Mouse (Mus musculus) embryonic facial prominence, embryonic 12.5 days (tissue): Measurements from ENCODE around the gene Pfdn4. TPM values are rescaled to one million over a fixed set of nuclear protein-coding genes. Genes with fewer than 3 reads are reported as not detected.

Source experiments
- ATAC-seq: fragments of 200-750 bp; cut with Nextera tagmentation; 2 replicates; pipeline ENCODE4 v1.8.0; 2017; ENCODE audit not compliant: insufficient number of reproducible peaks, insufficient read depth, low FRiP score, low TSS enrichment
- H3K27ac ChIP-seq: fragments of 300-500 bp; sonication (generic); 2 replicates; pipeline ENCODE4 v1.5.1; 2016; ENCODE audit warnings: mild to moderate bottlenecking
- H3K27me3 ChIP-seq: fragments of 300-500 bp; sonication (generic); 2 replicates; pipeline ENCODE4 v1.6.1; 2016; ENCODE audit warnings: mild to moderate bottlenecking, moderate library complexity
- H3K36me3 ChIP-seq: fragments of 300-500 bp; sonication (generic); 2 replicates; pipeline ENCODE4 v1.6.1; 2016; ENCODE audit warnings: mild to moderate bottlenecking
- H3K4me1 ChIP-seq: fragments of 300-500 bp; sonication (generic); 2 replicates; pipeline ENCODE4 v1.6.1; 2016
- H3K4me2 ChIP-seq: fragments of 300-500 bp; sonication (generic); replicated peaks from 2 replicates; pipeline ENCODE4 v1.6.1; 2016; ENCODE audit warnings: mild to moderate bottlenecking, moderate library complexity
- H3K4me3 ChIP-seq: fragments of 300-500 bp; sonication (generic); 2 replicates; pipeline ENCODE4 v1.5.1; 2016; ENCODE audit warnings: mild to moderate bottlenecking
- H3K9ac ChIP-seq: fragments of 300-500 bp; sonication (generic); 2 replicates; pipeline ENCODE4 v1.6.1; 2016; ENCODE audit warnings: mild to moderate bottlenecking, moderate library complexity
- H3K9me3 ChIP-seq: fragments of 300-500 bp; sonication (generic); 2 replicates; pipeline ENCODE4 v1.6.1; 2016; ENCODE audit warnings: mild to moderate bottlenecking, moderate library complexity
- WGBS: fragments of 180-500 bp; shearing (Covaris S2); methylation state at CpG from one replicate; pipeline ENCODE4 v1.1.7; 2016; 5-methylcytosine and 5-hydroxymethylcytosine counted together
- polyA plus RNA-seq: library from polyadenylated mRNA; unstranded; fragments of >200 nt; fragmentation: Nextera tagmentation; extraction: Ambion mirVana; gene quantifications from 2 replicates; pipeline ENCODE4 v1.2.1, GENCODE M21; 2016

Pfdn4 gene
- polyA plus RNA-seq, 1 experiment from 2014 or later: 95.7 TPM

DNA sequence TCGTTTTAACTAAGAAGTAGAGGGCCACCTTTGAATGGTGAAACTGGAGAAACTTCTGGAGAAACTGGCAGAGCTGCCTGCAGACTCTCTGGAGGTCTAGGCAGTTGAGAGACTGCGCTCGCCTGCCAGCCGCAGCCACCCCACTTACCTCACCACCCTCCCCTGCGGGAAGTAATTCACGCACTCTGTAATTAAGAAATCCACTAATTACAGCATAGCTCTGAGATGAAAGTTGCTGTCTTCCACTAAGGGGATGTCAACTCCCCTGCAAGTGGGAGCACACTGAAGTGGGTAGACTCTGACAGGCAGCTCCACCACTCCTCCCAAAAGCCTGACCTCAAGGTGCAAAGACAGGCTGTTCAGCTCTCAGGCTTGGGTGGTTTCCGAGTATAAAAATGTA lies 55.9 kb downstream of the Pfdn4 start:
- H3K9ac ChIP-seq: no peak overlapping the region
- no peak overlapping the region for H3K27ac ChIP-seq
- H3K27me3 ChIP-seq: no peaks in the 10 kb centered on the region
- H3K9me3 ChIP-seq: no peaks in the 10 kb centered on the region
- H3K4me3 ChIP-seq: no peak overlapping the region
- 49% methylated on average over 7 of the region's 7 CpGs for WGBS
- H3K4me2 ChIP-seq: no peak overlapping the region
- H3K36me3 ChIP-seq: no peaks in the 10 kb centered on the region
- no peak for ATAC-seq
- H3K4me1 ChIP-seq: peaks cover 15% of the 10 kb centered on the region

DNA sequence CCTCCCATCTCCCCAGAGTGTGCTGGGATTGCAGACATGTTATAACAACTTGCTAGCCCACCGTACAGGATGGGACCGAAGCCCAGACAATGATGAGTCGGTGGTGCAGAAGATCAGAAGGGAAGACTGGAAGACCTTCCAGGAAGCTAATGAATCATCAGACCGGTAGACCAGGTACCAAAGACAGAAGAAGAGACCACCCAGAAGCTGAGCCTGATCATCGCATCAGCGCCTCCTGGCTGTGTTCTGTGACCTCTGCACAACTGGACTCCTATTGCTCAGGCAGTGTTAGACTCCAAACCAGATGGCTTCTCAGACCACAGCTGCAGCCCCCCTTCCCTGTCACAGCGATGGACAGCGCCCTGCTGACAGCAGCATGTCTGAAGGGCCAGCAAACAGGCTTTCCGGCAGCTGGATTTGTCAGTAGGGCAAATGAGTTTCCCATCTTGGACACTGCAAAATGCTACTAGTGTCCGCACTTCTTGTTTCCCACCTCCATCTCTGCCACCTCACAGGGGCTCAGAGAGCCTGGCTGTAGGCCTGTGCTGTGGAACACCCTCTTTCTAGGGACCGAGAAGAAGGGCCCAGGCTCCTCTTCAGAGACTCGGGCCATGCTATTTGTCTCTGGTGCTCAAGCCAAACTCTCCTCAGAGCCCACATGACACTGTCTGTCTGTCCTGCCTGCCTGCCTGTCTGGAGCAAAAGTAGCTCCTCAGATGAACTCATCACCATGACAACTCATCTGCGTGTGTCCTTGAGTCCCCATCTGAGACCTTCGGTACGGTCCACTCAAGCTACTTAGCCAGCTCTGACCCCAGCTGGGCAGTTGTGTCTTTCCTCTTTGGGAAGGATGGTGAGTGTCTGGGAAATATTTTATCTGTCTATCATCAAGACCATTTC lies 68.0 kb downstream of the Pfdn4 start:
- WGBS: 76% methylated on average over 15 of the region's 15 CpGs
- Histone ChIP-seq H3K27me3 (peaks cover 4% of the 10 kb centered on the region; the same call in 1 of the 2 replicates), H3K36me3 (no peaks in the 10 kb centered on the region), H3K9me3 (no peaks in the 10 kb centered on the region), H3K4me2 (no peak overlapping the region), H3K4me3 (no peak overlapping the region), H3K27ac (no peak overlapping the region), H3K4me1 (no peaks in the 10 kb centered on the region), H3K9ac (no peak overlapping the region)
- ATAC-seq: no peak

DNA sequence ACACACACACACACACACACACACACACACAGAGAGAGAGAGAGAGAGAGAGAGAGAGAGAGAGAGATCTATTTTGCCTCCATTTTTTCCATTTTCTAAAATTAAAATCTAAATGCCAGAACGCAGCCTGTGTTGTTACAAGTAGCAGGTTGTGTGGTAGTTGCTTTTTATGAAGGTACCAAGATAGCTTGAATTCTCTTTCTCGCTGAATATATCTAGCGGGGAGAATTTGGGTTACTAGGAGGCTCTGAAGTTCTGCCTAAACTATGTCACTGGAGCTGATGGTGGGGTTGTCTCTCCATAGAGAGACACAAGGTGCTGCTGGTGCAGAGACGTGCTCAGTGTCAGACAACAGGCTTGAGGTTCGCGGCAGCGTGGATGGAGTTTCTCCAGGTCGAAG lies 68.8 kb downstream of the Pfdn4 start:
- ATAC-seq: no peak
- Histone ChIP-seq H3K9ac (no peak overlapping the region), H3K27me3 (peaks cover 4% of the 10 kb centered on the region; the same call in 1 of the 2 replicates), H3K9me3 (no peaks in the 10 kb centered on the region), H3K4me1 (no peaks in the 10 kb centered on the region), H3K4me3 (no peak overlapping the region), H3K27ac (no peak overlapping the region), H3K36me3 (no peaks in the 10 kb centered on the region), H3K4me2 (no peak overlapping the region)
- 92% methylated on average over 8 of the region's 8 CpGs for WGBS

Other genes with a start within 250 kb of the Pfdn4 start
- 1.2 and 1.3 TPM in 2 replicates for gene Bcas1, start 68.6 kb upstream of the Pfdn4 start, polyA plus RNA-seq
- not detected in 2 replicates for gene Cyp24a1, start 717 bp downstream of the Pfdn4 start, polyA plus RNA-seq
- gene 4930470P17Rik, start 105.6 kb downstream of the Pfdn4 start, polyA plus RNA-seq: not detected in 2 replicates
- 8.9 and 10.4 TPM in 2 replicates for gene Dok5, start 235.4 kb downstream of the Pfdn4 start, polyA plus RNA-seq